Comparison of ENCODE assay signal across 8 mouse cellular contexts in the genomic region with DNA sequence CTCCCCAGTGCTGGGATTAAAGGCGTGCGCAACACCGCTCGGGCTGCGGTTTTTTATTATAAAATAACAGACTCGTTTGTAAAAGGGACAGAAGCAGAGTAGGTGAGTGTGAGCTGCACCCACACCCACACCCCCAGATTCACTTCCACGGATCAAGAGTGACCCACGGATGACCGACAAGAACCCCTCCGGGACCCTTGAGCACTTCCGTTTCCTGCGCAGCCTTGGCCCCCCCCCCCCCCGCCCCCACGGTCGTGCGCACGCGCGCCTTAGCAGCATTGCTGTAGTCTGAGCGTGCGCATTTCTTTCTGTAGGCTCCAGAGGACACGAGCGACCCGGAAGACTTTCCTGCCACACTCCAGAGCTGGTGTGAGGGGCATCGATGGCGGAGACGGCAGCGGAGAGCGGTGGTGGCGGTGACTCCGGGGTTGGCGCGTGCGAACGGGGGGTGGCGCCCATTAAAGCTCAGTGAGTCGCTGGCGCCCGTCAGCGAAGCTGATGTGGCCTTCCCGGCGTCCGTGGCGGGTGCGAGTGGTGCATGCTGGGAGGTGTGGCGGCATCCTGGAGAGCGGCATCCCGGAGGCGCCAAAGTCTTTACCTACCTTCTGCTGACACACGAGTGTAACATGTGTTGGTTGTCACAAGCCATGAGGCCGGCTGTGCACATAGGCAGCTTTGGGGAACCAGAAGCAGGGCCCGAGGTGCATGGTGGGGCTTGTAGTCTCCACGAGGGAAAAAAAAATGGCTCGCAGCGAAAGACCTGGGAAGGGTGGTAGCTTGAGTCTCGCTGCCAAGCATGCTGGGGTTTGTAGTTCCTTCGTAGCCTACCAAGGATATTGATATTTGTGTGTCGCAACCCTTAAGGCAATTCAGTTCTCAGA. TPM values are rescaled to one million over a fixed set of nuclear protein-coding genes. Genes with fewer than 3 reads are reported as not detected.
DNase-seq lines count a peak whose midpoint lies in the region; ATAC-seq and TF ChIP-seq lines count a peak whose summit lies in the region.

TSS of gene Dus3l (plus strand) at position 284 of the 881 bp plus-strand sequence.

- peaks cover 25% of the 10 kb centered on the region for H3K4me1 ChIP-seq in heart, embryonic 12.5 days (replicated peaks)
- peaks cover 49% of the 10 kb centered on the region for H3K4me1 ChIP-seq in liver, embryonic 12.5 days
- H3K4me1 ChIP-seq in stomach, embryonic 15.5 days: peaks cover 27% of the 10 kb centered on the region

- H3ac ChIP-seq in C2C12 (ENCODE audit: control insufficient read depth, insufficient read length, low read depth): peak within 1 kb of the TSS; percentile 100

- TF ChIP-seq CTCF in C2C12 (IDR thresholded peaks at IDR 0.05; ENCODE audit: control insufficient read depth, insufficient read depth, insufficient read length): no peak

- H3K27me3 ChIP-seq in C2C12 (ENCODE audit: control insufficient read depth, insufficient read depth, insufficient read length): no peaks in the 10 kb centered on the region
- peaks cover 14% of the 10 kb centered on the region for H3K27me3 ChIP-seq in heart, embryonic 12.5 days (replicated peaks)
- peaks cover 7% of the 10 kb centered on the region; the same call in 1 of the 2 replicates for H3K27me3 ChIP-seq in liver, embryonic 12.5 days (replicated peaks)
- no peaks in the 10 kb centered on the region for H3K27me3 ChIP-seq in stomach, embryonic 15.5 days (replicated peaks)

- ATAC-seq in erythroid progenitor cell, adult 5-6 weeks (replicated peaks; ENCODE audit: low FRiP score, poor library complexity, severe bottlenecking): peak; percentile 77
- ATAC-seq in heart, embryonic 12.5 days (ENCODE audit: insufficient number of reproducible peaks, low FRiP score): peak; percentile 79
- peak; percentile 66 for ATAC-seq in liver, embryonic 12.5 days
- peak; percentile 76 for ATAC-seq in stomach, embryonic 15.5 days (ENCODE audit: insufficient read depth, low FRiP score, low read depth)

- H3K9ac ChIP-seq in heart, embryonic 12.5 days: peak within 1 kb of the TSS; percentile 82
- H3K9ac ChIP-seq in liver, embryonic 12.5 days: peak within 1 kb of the TSS; percentile 83
- H3K9ac ChIP-seq in stomach, embryonic 15.5 days: peak within 1 kb of the TSS; percentile 57

- H3K4me2 ChIP-seq in heart, embryonic 12.5 days: peak within 1 kb of the TSS; percentile 79
- peak within 1 kb of the TSS; percentile 94 for H3K4me2 ChIP-seq in liver, embryonic 12.5 days
- peak within 1 kb of the TSS; percentile 68 for H3K4me2 ChIP-seq in stomach, embryonic 15.5 days

- peaks cover 10% of the 10 kb centered on the region for H3K79me2 ChIP-seq in C2C12 (ENCODE audit: control insufficient read depth, insufficient read depth)

- peaks cover 16% of the 10 kb centered on the region for H3K36me3 ChIP-seq in C2C12 (ENCODE audit: control insufficient read depth, insufficient read depth)
- peaks cover 34% of the 10 kb centered on the region for H3K36me3 ChIP-seq in heart, embryonic 12.5 days
- H3K36me3 ChIP-seq in liver, embryonic 12.5 days: peaks cover 35% of the 10 kb centered on the region
- H3K36me3 ChIP-seq in stomach, embryonic 15.5 days: peaks cover 29% of the 10 kb centered on the region

- DNase-seq in brain, embryonic 18.5 days (ENCODE audit: low read depth, low spot score): peak; percentile 84
- peak; percentile 88 for DNase-seq in kidney, postnatal 10 days
- peak; percentile 90 to 91 for DNase-seq in natural killer cell, adult 2 months (ENCODE audit: low spot score in 2 of 2)

- peak within 1 kb of the TSS; percentile 89 for H3K4me3 ChIP-seq in C2C12 (ENCODE audit: insufficient read depth, poor library complexity, severe bottlenecking)
- peak within 1 kb of the TSS; percentile 73 for H3K4me3 ChIP-seq in heart, embryonic 12.5 days
- H3K4me3 ChIP-seq in liver, embryonic 12.5 days: peak within 1 kb of the TSS; percentile 73
- H3K4me3 ChIP-seq in stomach, embryonic 15.5 days (replicated peaks): peak within 1 kb of the TSS; percentile 64

- H3K9me3 ChIP-seq in heart, embryonic 12.5 days (replicated peaks): no peaks in the 10 kb centered on the region
- H3K9me3 ChIP-seq in liver, embryonic 12.5 days (replicated peaks): no peaks in the 10 kb centered on the region
- no peaks in the 10 kb centered on the region for H3K9me3 ChIP-seq in stomach, embryonic 15.5 days

- 2% methylated on average over 55 of the region's 58 CpGs for WGBS in heart, embryonic 12.5 days
- 1% methylated on average over 56 of the region's 58 CpGs for WGBS in liver, embryonic 12.5 days (ENCODE audit: insufficient replicate concordance)
- WGBS in stomach, embryonic 15.5 days: 1% methylated on average over 55 of the region's 58 CpGs

- peaks cover 7% of the 10 kb centered on the region for H3K79me3 ChIP-seq in C2C12 (ENCODE audit: low read depth)

- peak within 1 kb of the TSS; percentile 95 for H3K27ac ChIP-seq in heart, embryonic 12.5 days (ENCODE audit: poor library complexity, severe bottlenecking)
- peak within 1 kb of the TSS; percentile 94 for H3K27ac ChIP-seq in liver, embryonic 12.5 days
- peak within 1 kb of the TSS; percentile 96 for H3K27ac ChIP-seq in stomach, embryonic 15.5 days

TF ChIP-seq in C2C12, 6 proteins besides CTCF, POLR2A, EP300 and RAD21:
- TF ChIP-seq MAX (IDR thresholded peaks at IDR 0.05): peak; percentile 74
- TF ChIP-seq CEBPB (IDR thresholded peaks at IDR 0.05; ENCODE audit: low read depth): peak; percentile 59
- no peak for TF ChIP-seq MYOG (IDR thresholded peaks at IDR 0.05; ENCODE audit: control insufficient read depth, extremely low read depth, insufficient read length)
TF ChIP-seq in C2C12: peak in this region for 2.

RNA-seq across cellular contexts. Expression of gene Dus3l, which starts in this region (rescaled TPM):
- polyA plus RNA-seq in C2C12 (2012; fragmentation: generic; extraction: Trizol): 40.1 TPM
- 6.5 and 7.1 TPM in 2 replicates for total RNA-seq in erythroid progenitor cell, adult 5-6 weeks (2015; ENCODE audit: low replicate concordance)
- total RNA-seq in erythroid progenitor cell, adult 5-6 weeks (2017; ENCODE audit: low replicate concordance): 3.0 and 5.4 TPM in 2 replicates
- polyA plus RNA-seq in heart, embryonic 12.5 days (2016; fragmentation: Nextera tagmentation; extraction: Ambion mirVana): 33.3 and 34.8 TPM in 2 replicates
- 24.1 and 24.6 TPM in 2 replicates for polyA plus RNA-seq in liver, embryonic 12.5 days (2016; fragmentation: Nextera tagmentation; extraction: Ambion mirVana)
- 40.1 and 48.2 TPM in 2 replicates for polyA plus RNA-seq in stomach, embryonic 15.5 days (2015; fragmentation: Nextera tagmentation; extraction: Ambion mirVana)

Comparison
In these comparisons a context has a peak if more than half of its experiments do, and no peak if none do; other contexts are left out.
1. Peak in every context shown above with its lines: DNase-seq, ATAC-seq, H3K4me3 ChIP-seq and H3K27ac ChIP-seq.